Mouse (Mus musculus) kidney, postnatal 0 days (tissue): ENCODE measurements around the gene Maml3. TPM values are rescaled to one million over a fixed set of nuclear protein-coding genes. Genes with fewer than 3 reads are reported as not detected.

Experiments
- ATAC-seq: fragments of 200-750 bp; cut with Nextera tagmentation; replicated peaks from 2 replicates; pipeline ENCODE4 v1.8.0; 2017; ENCODE audit warnings: low read depth, moderate number of reproducible peaks, moderate TSS enrichment, moderate library complexity; ENCODE audit not compliant: low FRiP score
- DNase-seq: peaks from one replicate; pipeline ENCODE4 v3.0.0-alpha.2; 2016; ENCODE audit warnings: low spot score
- H3K27ac ChIP-seq: fragments of 300-500 bp; sonication (generic); 2 replicates; pipeline ENCODE4 v1.5.1; 2014; ENCODE audit warnings: mild to moderate bottlenecking
- H3K27me3 ChIP-seq: fragments of 300-500 bp; sonication (generic); 2 replicates; pipeline ENCODE4 v1.6.1; 2014; ENCODE audit warnings: low read length, mixed read lengths; ENCODE audit not compliant: insufficient read depth
- H3K36me3 ChIP-seq: fragments of 300-500 bp; sonication (generic); 2 replicates; pipeline ENCODE4 v1.6.1; 2014; ENCODE audit warnings: low read length, mixed read lengths; ENCODE audit not compliant: insufficient read depth
- H3K4me1 ChIP-seq: fragments of 300-500 bp; sonication (generic); replicated peaks from 2 replicates; pipeline ENCODE4 v1.6.1; 2014; ENCODE audit warnings: antibody characterized with exemption, low read length, mixed read lengths; ENCODE audit not compliant: insufficient read depth
- H3K4me2 ChIP-seq: fragments of 300-500 bp; sonication (generic); 2 replicates; pipeline ENCODE4 v1.6.1; 2014; ENCODE audit warnings: mild to moderate bottlenecking, low read length, moderate library complexity, mixed read lengths
- H3K4me3 ChIP-seq: fragments of 300-500 bp; sonication (generic); replicated peaks from 2 replicates; pipeline ENCODE4 v1.5.1; 2014; ENCODE audit warnings: low read depth, low read length
- H3K9ac ChIP-seq: fragments of 300-500 bp; sonication (generic); 2 replicates; pipeline ENCODE4 v1.6.1; 2014; ENCODE audit warnings: low read depth, low read length
- H3K9me3 ChIP-seq: fragments of 300-500 bp; sonication (generic); replicated peaks from 2 replicates; pipeline ENCODE4 v1.6.1; 2016; ENCODE audit warnings: low read length, inconsistent platforms, mixed read lengths
- CTCF ChIP-seq: IDR thresholded peaks from 2 replicates; pipeline ENCODE4 v1.5.1; 2016; ENCODE audit warnings: antibody characterized with exemption, low read depth, mild to moderate bottlenecking, moderate library complexity
- WGBS: fragments of 180-500 bp; shearing (Covaris S2); extraction: QIAGEN DNeasy Blood & Tissue Kit; methylation state at CpG from one replicate; pipeline ENCODE4 v1.1.7; 2014; 5-methylcytosine and 5-hydroxymethylcytosine counted together
- polyA plus RNA-seq: library from polyadenylated mRNA; unstranded; fragments of >200 nt; fragmentation: Nextera tagmentation; extraction: Ambion mirVana; gene quantifications from 2 replicates; pipeline ENCODE4 v1.2.1, GENCODE M21; 2015

Maml3 gene
- polyA plus RNA-seq, 1 experiment from 2014 or later = 5.4 TPM

- no peaks in the 10 kb centered on the region for H3K36me3 ChIP-seq
- H3K4me3 ChIP-seq = no peak overlapping the region
- DNase-seq (peak; percentile 27), ATAC-seq (no peak)
- peaks cover 36% of the 10 kb centered on the region for H3K4me1 ChIP-seq
- WGBS = 79% methylated on average over 14 of the region's 14 CpGs
- H3K4me2 ChIP-seq = no peak overlapping the region
- no peak for TF ChIP-seq CTCF
- H3K27me3 ChIP-seq = no peaks in the 10 kb centered on the region
- H3K27ac ChIP-seq = peak overlapping the region; percentile 94; the same call in 1 of the 2 replicates
- H3K9me3 ChIP-seq = no peaks in the 10 kb centered on the region
- H3K9ac ChIP-seq = no peak overlapping the region
Observed at GRCm38 (mm10) chr3:52048082-52048481, 56.8 kb downstream of the Maml3 start.

DNA sequence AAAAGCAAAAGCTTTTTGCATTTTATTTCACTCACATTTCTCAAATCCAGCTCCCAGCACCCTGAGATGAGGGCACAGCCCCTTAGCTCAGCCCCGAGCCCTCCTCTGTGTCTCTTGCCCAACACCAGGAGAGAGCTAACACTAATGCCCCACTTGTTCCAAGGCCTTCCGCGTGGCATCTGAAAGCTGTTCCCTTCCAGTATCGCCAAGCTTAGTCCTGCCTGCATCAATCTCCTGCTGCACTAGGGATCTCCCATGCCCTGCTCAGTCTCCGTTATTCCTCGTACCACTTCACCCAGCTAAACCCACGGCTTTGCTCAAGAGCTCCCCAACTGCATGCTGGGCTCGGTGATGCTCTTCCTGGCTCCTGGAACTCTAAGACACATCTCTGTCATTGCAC, 57.3 kb downstream of the Maml3 start:
- peak overlapping the region; percentile 57 for H3K4me2 ChIP-seq
- no peak overlapping the region for H3K9ac ChIP-seq

GRCm38 (mm10) chr3:52046895-52047372, 57.9 kb downstream of the Maml3 start:
- peak; percentile 98 for DNase-seq
- Histone ChIP-seq H3K9ac (peak overlapping the region; percentile 33), H3K9me3 (no peaks in the 10 kb centered on the region), H3K27me3 (no peaks in the 10 kb centered on the region), H3K27ac (peak overlapping the region; percentile 94), H3K36me3 (no peaks in the 10 kb centered on the region), H3K4me1 (peaks cover 33% of the 10 kb centered on the region), H3K4me3 (peak overlapping the region; percentile 23), H3K4me2 (peak overlapping the region; percentile 57)
- no peak for TF ChIP-seq CTCF
- WGBS = 2% methylated on average over 13 of the region's 13 CpGs
- peak; percentile 86 for ATAC-seq

More for the DNA sequence above, 57.3 kb downstream of the Maml3 start:
- Histone ChIP-seq H3K9me3 (no peaks in the 10 kb centered on the region), H3K4me1 (peaks cover 33% of the 10 kb centered on the region), H3K27me3 (no peaks in the 10 kb centered on the region), H3K4me3 (no peak overlapping the region), H3K36me3 (no peaks in the 10 kb centered on the region), H3K27ac (peak overlapping the region; percentile 94)
- 79% methylated on average over 8 of the region's 8 CpGs for WGBS
- no peak for ATAC-seq
- DNase-seq = no peak
- no peak for TF ChIP-seq CTCF

DNA sequence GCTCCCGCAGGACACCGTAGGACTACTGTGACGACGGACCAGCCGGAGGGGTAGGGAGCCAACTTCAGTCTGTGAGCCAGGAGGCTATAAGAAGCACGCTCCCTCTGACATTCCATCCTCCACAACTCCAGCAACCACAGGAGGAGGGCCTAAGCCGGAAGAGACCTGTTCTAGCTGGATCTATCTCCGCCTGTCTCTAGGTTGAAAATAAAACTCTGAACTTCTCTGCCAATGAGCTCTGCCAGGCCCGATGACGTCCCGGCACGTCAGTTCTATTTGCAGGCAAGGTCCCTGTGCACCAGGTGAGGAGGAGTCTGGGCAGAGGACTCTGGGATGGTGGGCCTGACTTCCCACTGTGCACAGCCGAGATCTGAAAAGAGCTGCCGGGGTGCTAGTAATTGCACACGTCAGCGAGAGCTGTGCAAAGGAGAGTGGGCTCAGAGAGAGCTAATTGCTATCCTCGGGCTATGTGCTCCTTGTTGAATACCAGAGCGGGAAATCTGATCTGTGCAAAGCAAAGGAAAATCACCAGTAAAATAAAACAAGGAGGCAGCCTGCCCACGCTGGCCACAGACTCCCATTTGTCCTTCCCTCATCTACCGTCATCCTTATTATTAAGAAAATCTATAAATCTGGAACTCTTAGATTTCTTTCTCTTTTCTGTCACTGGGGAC, 58.7 kb downstream of the Maml3 start:
- TF ChIP-seq CTCF = no peak
- DNase-seq (peak; percentile 89), ATAC-seq (peak; percentile 91)
- WGBS = 7% methylated on average over 20 of the region's 20 CpGs
- H3K4me3 ChIP-seq = peak overlapping the region; percentile 23
- H3K9me3 ChIP-seq = no peaks in the 10 kb centered on the region
- peak overlapping the region; percentile 46 for H3K9ac ChIP-seq
- peak overlapping the region; percentile 57 for H3K4me2 ChIP-seq
- H3K36me3 ChIP-seq = 0 out of 2 replicates have a peak, but pooled peaks cover 3% of the 10 kb centered on the region
- peak overlapping the region; percentile 94 for H3K27ac ChIP-seq
- H3K4me1 ChIP-seq = peaks cover 33% of the 10 kb centered on the region
- no peaks in the 10 kb centered on the region for H3K27me3 ChIP-seq

DNA sequence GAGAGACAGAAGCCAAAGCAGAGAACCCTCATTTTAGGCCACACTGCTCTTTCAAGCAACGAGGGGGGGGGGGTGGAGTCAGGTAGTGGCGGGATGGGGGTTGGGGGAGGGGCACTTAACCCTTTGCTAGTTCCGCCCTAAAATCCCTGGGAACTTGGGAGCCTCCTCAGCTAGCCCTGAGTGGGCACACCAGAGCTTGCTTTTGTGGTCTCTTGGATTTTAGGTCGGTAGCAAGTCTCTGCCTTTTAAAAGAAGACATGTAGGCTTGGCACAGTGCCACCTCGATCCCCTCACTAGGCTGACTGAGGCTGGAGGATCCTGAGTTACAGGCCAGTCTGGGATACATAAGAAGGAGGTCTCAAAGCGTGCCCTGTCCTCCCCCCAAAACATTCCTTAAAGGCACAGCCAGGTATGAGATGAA, 59.6 kb downstream of the Maml3 start:
- Histone ChIP-seq H3K9ac (peak overlapping the region; percentile 46; the same call in 1 of the 2 replicates), H3K4me3 (no peak overlapping the region), H3K9me3 (no peaks in the 10 kb centered on the region), H3K36me3 (0 out of 2 replicates have a peak, but pooled peaks cover 3% of the 10 kb centered on the region), H3K27me3 (no peaks in the 10 kb centered on the region), H3K27ac (peak overlapping the region; percentile 94), H3K4me2 (peak overlapping the region; percentile 57), H3K4me1 (peaks cover 33% of the 10 kb centered on the region)
- peak; percentile 45 for DNase-seq
- ATAC-seq = no peak
- WGBS = 14% methylated on average over 6 of the region's 6 CpGs
- TF ChIP-seq CTCF = no peak

- no peak for ATAC-seq
- H3K9me3 ChIP-seq = no peaks in the 10 kb centered on the region
- peak overlapping the region; percentile 94; the same call in 1 of the 2 replicates for H3K27ac ChIP-seq
- H3K4me2 ChIP-seq = peak overlapping the region; percentile 57
- H3K36me3 ChIP-seq = 0 out of 2 replicates have a peak, but pooled peaks cover 6% of the 10 kb centered on the region
- no peak for TF ChIP-seq CTCF
- H3K27me3 ChIP-seq = no peaks in the 10 kb centered on the region
- 20% methylated on average over 14 of the region's 14 CpGs for WGBS
- peak; percentile 54 for DNase-seq
- peak overlapping the region; percentile 19; the same call in 1 of the 2 replicates for H3K9ac ChIP-seq
- peaks cover 33% of the 10 kb centered on the region for H3K4me1 ChIP-seq
- no peak overlapping the region for H3K4me3 ChIP-seq
Observed at GRCm38 (mm10) chr3:52044651-52045050, 60.2 kb downstream of the Maml3 start.
